Mouse (Mus musculus) limb, embryonic 15.5 days (tissue): ENCODE results near the gene Fance. TPM values are rescaled to one million over a fixed set of nuclear protein-coding genes. Genes with fewer than 3 reads are reported as not detected.

Source experiments
- ATAC-seq: fragments of 200-750 bp; cut with Nextera tagmentation; 2 replicates; pipeline ENCODE4 v1.8.0; 2017; ENCODE audit warnings: low read depth, moderate TSS enrichment; ENCODE audit not compliant: insufficient number of reproducible peaks, low FRiP score, low TSS enrichment
- H3K27ac ChIP-seq: fragments of 300-500 bp; sonication (generic); 2 replicates; pipeline ENCODE4 v1.5.1; 2015; ENCODE audit warnings: moderate library complexity, mild to moderate bottlenecking, inconsistent platforms
- H3K27me3 ChIP-seq: fragments of 300-500 bp; sonication (generic); 2 replicates; pipeline ENCODE4 v1.6.1; 2015; ENCODE audit warnings: inconsistent platforms
- H3K36me3 ChIP-seq: fragments of 300-500 bp; sonication (generic); 2 replicates; pipeline ENCODE4 v1.6.1; 2015; ENCODE audit warnings: inconsistent platforms
- H3K4me1 ChIP-seq: fragments of 300-500 bp; sonication (generic); 2 replicates; pipeline ENCODE4 v1.6.1; 2015; ENCODE audit warnings: inconsistent platforms
- H3K4me2 ChIP-seq: fragments of 300-500 bp; sonication (generic); 2 replicates; pipeline ENCODE4 v1.6.1; 2015; ENCODE audit warnings: mild to moderate bottlenecking, inconsistent platforms
- H3K4me3 ChIP-seq: fragments of 300-500 bp; sonication (generic); 2 replicates; pipeline ENCODE4 v1.5.1; 2015; ENCODE audit warnings: mild to moderate bottlenecking, inconsistent platforms
- H3K9ac ChIP-seq: fragments of 300-500 bp; sonication (generic); 2 replicates; pipeline ENCODE4 v1.6.1; 2015; ENCODE audit warnings: inconsistent platforms
- H3K9me3 ChIP-seq: fragments of 300-500 bp; sonication (generic); 2 replicates; pipeline ENCODE4 v1.6.1; 2016; ENCODE audit warnings: inconsistent platforms
- WGBS: fragments of 180-500 bp; shearing (Covaris S2); methylation state at CpG from one replicate; pipeline ENCODE4 v1.1.7; 2015; 5-methylcytosine and 5-hydroxymethylcytosine counted together
- polyA plus RNA-seq: library from polyadenylated mRNA; unstranded; fragments of >200 nt; fragmentation: Nextera tagmentation; extraction: Ambion mirVana; gene quantifications from 2 replicates; pipeline ENCODE4 v1.2.1, GENCODE M21; 2015

Fance gene
- 30.6 and 33.9 TPM in 2 replicates for polyA plus RNA-seq

- H3K9ac ChIP-seq: peak within 1 kb of the TSS; percentile 89
- no peaks in the 10 kb centered on the region for H3K9me3 ChIP-seq
- no peaks in the 10 kb centered on the region for H3K27me3 ChIP-seq
- peaks cover 29% of the 10 kb centered on the region for H3K36me3 ChIP-seq
- peak within 1 kb of the TSS; percentile 81 for H3K4me2 ChIP-seq
- H3K27ac ChIP-seq: peak within 1 kb of the TSS; percentile 95
- peaks cover 28% of the 10 kb centered on the region for H3K4me1 ChIP-seq
- peak; percentile 96 for ATAC-seq
- H3K4me3 ChIP-seq: peak within 1 kb of the TSS; percentile 89
- WGBS: under 1% methylated on average over 69 of the region's 69 CpGs
Observed at GRCm38 (mm10) chr17:28313212-28313879, at the start of gene Fance. Gene Fance (plus strand): TSS chr17:28313519.

- Histone ChIP-seq H3K9ac (no peak overlapping the region), H3K4me2 (no peak overlapping the region), H3K27me3 (no peaks in the 10 kb centered on the region), H3K9me3 (no peaks in the 10 kb centered on the region), H3K36me3 (no peaks in the 10 kb centered on the region), H3K4me1 (peaks cover 38% of the 10 kb centered on the region), H3K4me3 (no peak overlapping the region), H3K27ac (no peak overlapping the region)
- 83% methylated on average over 5 of the region's 5 CpGs for WGBS
- no peak for ATAC-seq
Observed at GRCm38 (mm10) chr17:28267251-28267650, 46.1 kb upstream of the Fance start.

GRCm38 (mm10) chr17:28270165-28270564 lies 43.2 kb upstream of the Fance start:
- Histone ChIP-seq H3K27ac (peak overlapping the region; percentile 58; the same call in 1 of the 2 replicates), H3K9ac (no peak overlapping the region), H3K36me3 (no peaks in the 10 kb centered on the region), H3K9me3 (no peaks in the 10 kb centered on the region), H3K4me3 (no peak overlapping the region), H3K4me2 (no peak overlapping the region), H3K4me1 (peaks cover 25% of the 10 kb centered on the region), H3K27me3 (no peaks in the 10 kb centered on the region)
- ATAC-seq: no peak
- WGBS: 59% methylated on average over 13 of the region's 13 CpGs

GRCm38 (mm10) chr17:28271537-28272266 lies 41.6 kb upstream of the Fance start:
- Histone ChIP-seq H3K4me2 (no peak overlapping the region), H3K4me3 (no peak overlapping the region), H3K9ac (no peak overlapping the region), H3K27me3 (no peaks in the 10 kb centered on the region), H3K27ac (peak overlapping the region; percentile 61; the same call in 1 of the 2 replicates), H3K9me3 (no peaks in the 10 kb centered on the region), H3K4me1 (peaks cover 20% of the 10 kb centered on the region), H3K36me3 (no peaks in the 10 kb centered on the region)
- no peak for ATAC-seq
- WGBS: 69% methylated on average over 12 of the region's 12 CpGs

- Histone ChIP-seq H3K27ac (peak overlapping the region; percentile 18), H3K36me3 (no peaks in the 10 kb centered on the region), H3K9ac (no peak overlapping the region), H3K4me2 (no peak overlapping the region), H3K27me3 (no peaks in the 10 kb centered on the region), H3K4me3 (no peak overlapping the region), H3K9me3 (no peaks in the 10 kb centered on the region), H3K4me1 (peaks cover 23% of the 10 kb centered on the region)
- ATAC-seq: no peak
- 67% methylated on average over 9 of the region's 9 CpGs for WGBS
Observed at GRCm38 (mm10) chr17:28272281-28272680, 41.0 kb upstream of the Fance start.

- H3K9ac ChIP-seq: no peak overlapping the region
- no peak overlapping the region for H3K4me2 ChIP-seq
- no peaks in the 10 kb centered on the region for H3K36me3 ChIP-seq
- H3K27me3 ChIP-seq: no peaks in the 10 kb centered on the region
- peak overlapping the region; percentile 18; the same call in 1 of the 2 replicates for H3K27ac ChIP-seq
- H3K9me3 ChIP-seq: no peaks in the 10 kb centered on the region
- H3K4me1 ChIP-seq: peaks cover 29% of the 10 kb centered on the region
- no peak overlapping the region for H3K4me3 ChIP-seq
- ATAC-seq: no peak
- 79% methylated on average over 6 of the region's 6 CpGs for WGBS
Observed at GRCm38 (mm10) chr17:28272837-28273236, 40.5 kb upstream of the Fance start.

- H3K36me3 ChIP-seq: no peaks in the 10 kb centered on the region
- no peaks in the 10 kb centered on the region for H3K27me3 ChIP-seq
- no peak for ATAC-seq
- H3K4me2 ChIP-seq: no peak overlapping the region
- no peaks in the 10 kb centered on the region for H3K9me3 ChIP-seq
- no peak overlapping the region for H3K9ac ChIP-seq
- H3K4me1 ChIP-seq: peaks cover 43% of the 10 kb centered on the region
- no peak overlapping the region for H3K27ac ChIP-seq
- H3K4me3 ChIP-seq: no peak overlapping the region
- WGBS: 87% methylated on average over 3 of the region's 3 CpGs
Observed at GRCm38 (mm10) chr17:28274739-28275138, 38.6 kb upstream of the Fance start.

GRCm38 (mm10) chr17:28277226-28277625 lies 36.1 kb upstream of the Fance start:
- no peak for ATAC-seq

GRCm38 (mm10) chr17:28277721-28278120 lies 35.6 kb upstream of the Fance start:
- Histone ChIP-seq H3K27ac (no peak overlapping the region), H3K4me2 (no peak overlapping the region), H3K27me3 (no peaks in the 10 kb centered on the region), H3K36me3 (no peaks in the 10 kb centered on the region), H3K9ac (no peak overlapping the region), H3K9me3 (no peaks in the 10 kb centered on the region), H3K4me3 (no peak overlapping the region), H3K4me1 (peaks cover 45% of the 10 kb centered on the region)
- no peak for ATAC-seq
- 70% methylated on average over 10 of the region's 10 CpGs for WGBS

More at GRCm38 (mm10) chr17:28277226-28277625, 36.1 kb upstream of the Fance start:
- 81% methylated on average over 14 of the region's 14 CpGs for WGBS
- Histone ChIP-seq H3K27me3 (no peaks in the 10 kb centered on the region), H3K27ac (no peak overlapping the region; the same call in 1 of the 2 replicates), H3K4me2 (no peak overlapping the region), H3K9ac (no peak overlapping the region), H3K4me3 (no peak overlapping the region), H3K4me1 (peaks cover 47% of the 10 kb centered on the region), H3K9me3 (no peaks in the 10 kb centered on the region), H3K36me3 (no peaks in the 10 kb centered on the region)

GRCm38 (mm10) chr17:28278156-28278555 lies 35.2 kb upstream of the Fance start:
- 80% methylated on average over 3 of the region's 3 CpGs for WGBS
- H3K4me1 ChIP-seq: peaks cover 48% of the 10 kb centered on the region

GRCm38 (mm10) chr17:28279236-28279635 lies 34.1 kb upstream of the Fance start:
- H3K36me3 ChIP-seq: no peaks in the 10 kb centered on the region
- no peak overlapping the region for H3K9ac ChIP-seq
- ATAC-seq: no peak
- no peaks in the 10 kb centered on the region for H3K9me3 ChIP-seq
- 37% methylated on average over 4 of the region's 4 CpGs for WGBS
- peak overlapping the region; percentile 12; the same call in 1 of the 2 replicates for H3K27ac ChIP-seq
- no peak overlapping the region for H3K4me3 ChIP-seq
- H3K4me2 ChIP-seq: no peak overlapping the region
- no peaks in the 10 kb centered on the region for H3K27me3 ChIP-seq
- peaks cover 49% of the 10 kb centered on the region for H3K4me1 ChIP-seq

More at GRCm38 (mm10) chr17:28278156-28278555, 35.2 kb upstream of the Fance start:
- Histone ChIP-seq H3K27me3 (no peaks in the 10 kb centered on the region), H3K27ac (no peak overlapping the region), H3K9ac (no peak overlapping the region), H3K36me3 (no peaks in the 10 kb centered on the region), H3K4me2 (no peak overlapping the region), H3K9me3 (no peaks in the 10 kb centered on the region), H3K4me3 (no peak overlapping the region)
- no peak for ATAC-seq

- Histone ChIP-seq H3K9ac (no peak overlapping the region), H3K4me1 (peaks cover 51% of the 10 kb centered on the region), H3K27me3 (no peaks in the 10 kb centered on the region), H3K4me2 (no peak overlapping the region), H3K4me3 (no peak overlapping the region), H3K27ac (peak overlapping the region; percentile 12; the same call in 1 of the 2 replicates), H3K9me3 (no peaks in the 10 kb centered on the region), H3K36me3 (no peaks in the 10 kb centered on the region)
- no peak for ATAC-seq
- WGBS: 65% methylated on average over 15 of the region's 15 CpGs
Observed at GRCm38 (mm10) chr17:28279780-28280422, 33.4 kb upstream of the Fance start.
